Mouse (Mus musculus): ENCODE results near the gene Zfyve21. TPM values are rescaled to one million over a fixed set of nuclear protein-coding genes. Genes with fewer than 3 reads are reported as not detected.
A peak's percentile ranks its signal among the peaks of the same experiment; 100 is the strongest.

Zfyve21 gene
- polyA plus RNA-seq, 1 experiment from 2014 or later, result 76.8 TPM

- WGBS (ENCODE audit: insufficient replicate concordance), result 89% methylated on average over 12 of the region's 12 CpGs
Measured at GRCm38 (mm10) chr12:111827556-111827955, 13.6 kb downstream of the Zfyve21 start.

DNA sequence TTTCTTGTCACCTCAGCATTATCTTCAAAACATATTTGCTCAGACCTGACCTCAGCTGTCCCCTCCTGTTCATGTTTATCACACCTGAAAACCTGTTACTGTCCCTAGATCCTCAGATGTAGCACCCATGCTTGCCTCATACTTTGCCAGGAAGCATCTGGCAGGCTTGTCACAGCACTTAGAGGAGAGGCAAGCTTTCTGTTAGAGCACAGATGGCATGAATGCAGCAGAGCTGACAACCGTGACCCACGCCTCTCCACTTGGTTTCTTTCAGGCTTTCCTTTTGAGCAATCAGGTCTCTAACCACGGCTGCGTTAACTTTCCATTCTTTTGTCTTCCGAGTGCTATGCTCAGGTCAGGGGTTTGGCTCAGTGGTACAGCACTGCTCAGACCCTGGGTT is 15.5 kb downstream of the Zfyve21 start:
- Histone ChIP-seq H3K4me1 (ENCODE audit: control insufficient read depth, low read depth, low read length) (peaks cover 33% of the 10 kb centered on the region), H3K27me3 (ENCODE audit: control insufficient read depth, insufficient read depth, low read depth, low read length) (no peaks in the 10 kb centered on the region), H3K4me3 (ENCODE audit: low read depth, low read length) (no peak overlapping the region), H3K9ac (ENCODE audit: low read depth, low read length) (no peak overlapping the region), H3K9me3 (replicated peaks; ENCODE audit: control insufficient read depth, low read length) (no peaks in the 10 kb centered on the region), H3K36me3 (ENCODE audit: control insufficient read depth, insufficient read depth) (peaks cover 50% of the 10 kb centered on the region), H3K4me2 (ENCODE audit: low read depth, low read length) (no peak overlapping the region), H3K27ac (ENCODE audit: low read length) (no peak overlapping the region)
- no peak for ATAC-seq (ENCODE audit: low read depth)
- 79% methylated on average over 5 of the region's 5 CpGs for WGBS (ENCODE audit: insufficient replicate concordance)

More at GRCm38 (mm10) chr12:111827556-111827955, 13.6 kb downstream of the Zfyve21 start:
- Histone ChIP-seq H3K9ac (ENCODE audit: low read depth, low read length) (no peak overlapping the region), H3K36me3 (ENCODE audit: control insufficient read depth, insufficient read depth) (peaks cover 62% of the 10 kb centered on the region), H3K27me3 (ENCODE audit: control insufficient read depth, insufficient read depth, low read depth, low read length) (no peaks in the 10 kb centered on the region), H3K27ac (ENCODE audit: low read length) (no peak overlapping the region), H3K4me1 (ENCODE audit: control insufficient read depth, low read depth, low read length) (peaks cover 15% of the 10 kb centered on the region), H3K9me3 (replicated peaks; ENCODE audit: control insufficient read depth, low read length) (no peaks in the 10 kb centered on the region), H3K4me3 (ENCODE audit: low read depth, low read length) (no peak overlapping the region), H3K4me2 (ENCODE audit: low read depth, low read length) (no peak overlapping the region)
- no peak for ATAC-seq (ENCODE audit: low read depth)

DNA sequence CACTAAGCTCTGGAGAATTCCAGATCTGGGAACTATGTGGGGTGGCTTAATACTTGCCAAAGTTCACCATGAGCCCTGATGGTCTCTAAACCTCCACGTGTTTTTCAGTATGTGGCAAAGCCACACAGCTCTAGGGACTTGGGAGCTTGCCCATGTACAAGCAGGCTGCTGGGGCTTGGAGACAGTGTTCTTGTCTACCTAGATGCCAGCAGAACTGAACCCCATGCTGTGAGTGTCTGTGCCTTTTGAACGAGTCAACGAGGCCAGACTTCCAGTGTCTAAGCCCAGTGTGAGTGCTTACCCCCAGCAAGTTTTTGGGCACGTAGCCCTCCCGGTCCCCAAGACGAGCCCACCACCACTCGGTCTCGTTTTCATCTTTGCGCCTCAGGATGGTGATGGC is 16.0 kb downstream of the Zfyve21 start:
- H3K9ac ChIP-seq (ENCODE audit: low read depth, low read length), result no peak overlapping the region
- WGBS (ENCODE audit: insufficient replicate concordance), result 80% methylated on average over 9 of the region's 9 CpGs
- H3K4me1 ChIP-seq (ENCODE audit: control insufficient read depth, low read depth, low read length), result peaks cover 33% of the 10 kb centered on the region
- no peak for ATAC-seq (ENCODE audit: low read depth)
- H3K27ac ChIP-seq (ENCODE audit: low read length), result no peak overlapping the region
- H3K9me3 ChIP-seq (replicated peaks; ENCODE audit: control insufficient read depth, low read length), result no peaks in the 10 kb centered on the region
- H3K4me2 ChIP-seq (ENCODE audit: low read depth, low read length), result no peak overlapping the region
- H3K36me3 ChIP-seq (ENCODE audit: control insufficient read depth, insufficient read depth), result peaks cover 49% of the 10 kb centered on the region
- no peak overlapping the region for H3K4me3 ChIP-seq (ENCODE audit: low read depth, low read length)
- H3K27me3 ChIP-seq (ENCODE audit: control insufficient read depth, insufficient read depth, low read depth, low read length), result no peaks in the 10 kb centered on the region

DNA sequence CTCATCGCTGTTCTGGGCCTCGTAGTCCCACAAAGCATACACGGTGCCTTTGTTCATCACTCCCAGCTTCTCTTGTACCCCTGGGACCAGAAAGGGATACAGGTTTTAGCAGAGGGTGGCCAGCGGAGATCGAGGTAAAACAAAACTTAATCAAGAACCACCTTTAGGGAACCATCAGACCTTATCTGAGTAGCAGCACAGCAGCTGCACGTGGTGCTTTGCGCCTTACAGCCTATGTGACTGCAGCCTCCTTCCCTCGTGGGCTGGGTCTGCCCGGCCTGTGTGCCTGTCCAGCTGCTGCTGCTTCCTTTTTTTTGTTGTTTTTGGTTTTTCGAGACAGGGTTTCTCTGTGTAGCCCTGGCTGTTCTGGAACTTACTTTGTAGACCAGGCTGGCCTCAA is 16.4 kb downstream of the Zfyve21 start:
- Histone ChIP-seq H3K9me3 (replicated peaks; ENCODE audit: control insufficient read depth, low read length) (no peaks in the 10 kb centered on the region), H3K4me1 (ENCODE audit: control insufficient read depth, low read depth, low read length) (peaks cover 33% of the 10 kb centered on the region), H3K9ac (ENCODE audit: low read depth, low read length) (no peak overlapping the region), H3K4me2 (ENCODE audit: low read depth, low read length) (no peak overlapping the region), H3K36me3 (ENCODE audit: control insufficient read depth, insufficient read depth) (peaks cover 45% of the 10 kb centered on the region), H3K4me3 (ENCODE audit: low read depth, low read length) (no peak overlapping the region), H3K27me3 (ENCODE audit: control insufficient read depth, insufficient read depth, low read depth, low read length) (no peaks in the 10 kb centered on the region), H3K27ac (ENCODE audit: low read length) (no peak overlapping the region)
- peak; percentile 26; the same call in 1 of the 2 replicates for ATAC-seq (ENCODE audit: low read depth)
- WGBS (ENCODE audit: insufficient replicate concordance), result 37% methylated on average over 10 of the region's 10 CpGs

DNA sequence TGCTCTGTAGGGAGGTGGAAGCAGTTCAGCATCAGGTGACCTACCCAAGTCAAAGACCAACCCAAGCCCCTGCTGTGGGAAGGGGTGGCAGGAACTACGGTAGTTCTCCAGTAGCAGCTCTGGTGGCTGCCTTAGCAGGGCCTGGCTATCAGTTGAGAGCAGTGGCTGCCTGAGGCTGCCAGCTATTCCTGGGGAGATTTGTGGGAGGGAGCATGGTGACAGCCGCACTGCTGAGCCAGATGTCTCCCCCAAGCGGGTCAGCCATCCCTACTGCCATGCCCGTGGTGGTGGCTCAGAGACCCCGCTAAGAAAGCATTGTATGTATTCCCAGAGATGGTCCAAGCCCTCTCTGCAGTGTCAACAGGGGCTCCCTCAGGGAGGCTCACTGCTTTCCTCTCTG is 18.7 kb downstream of the Zfyve21 start:
- Histone ChIP-seq H3K4me2 (ENCODE audit: low read depth, low read length) (no peak overlapping the region), H3K27me3 (ENCODE audit: control insufficient read depth, insufficient read depth, low read depth, low read length) (no peaks in the 10 kb centered on the region), H3K4me1 (ENCODE audit: control insufficient read depth, low read depth, low read length) (peaks cover 33% of the 10 kb centered on the region), H3K9me3 (replicated peaks; ENCODE audit: control insufficient read depth, low read length) (no peaks in the 10 kb centered on the region), H3K9ac (ENCODE audit: low read depth, low read length) (no peak overlapping the region; the same call in none of the 2 replicates), H3K27ac (ENCODE audit: low read length) (peak overlapping the region; percentile 51; the same call in 1 of the 2 replicates), H3K36me3 (ENCODE audit: control insufficient read depth, insufficient read depth) (peaks cover 24% of the 10 kb centered on the region), H3K4me3 (ENCODE audit: low read depth, low read length) (no peak overlapping the region)
- 54% methylated on average over 5 of the region's 5 CpGs for WGBS (ENCODE audit: insufficient replicate concordance)
- ATAC-seq (ENCODE audit: low read depth), result peak; percentile 28; the same call in 1 of the 2 replicates

DNA sequence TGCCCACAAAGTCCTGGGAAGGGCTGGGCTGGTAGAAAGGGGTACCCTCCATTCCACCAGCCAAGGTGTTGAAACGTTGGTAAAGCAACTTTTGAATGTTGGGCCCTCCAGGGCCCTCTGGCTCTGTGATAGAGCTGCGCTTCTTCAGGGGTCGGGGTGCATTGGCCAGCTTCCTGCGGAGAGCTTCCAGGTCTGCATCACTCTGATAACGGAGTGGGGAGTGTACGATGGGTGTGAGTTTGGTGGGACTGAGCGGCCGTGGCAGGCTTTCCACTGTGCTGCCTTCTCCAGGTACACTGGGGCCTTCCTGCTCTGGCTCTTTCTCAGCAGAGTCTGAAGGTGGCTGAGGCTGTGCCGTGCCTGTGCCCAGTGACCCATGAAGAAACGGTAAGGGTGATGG is 19.5 kb downstream of the Zfyve21 start:
- Histone ChIP-seq H3K27ac (ENCODE audit: low read length) (peak overlapping the region; percentile 57), H3K9ac (ENCODE audit: low read depth, low read length) (peak overlapping the region; percentile 44), H3K9me3 (replicated peaks; ENCODE audit: control insufficient read depth, low read length) (no peaks in the 10 kb centered on the region), H3K27me3 (ENCODE audit: control insufficient read depth, insufficient read depth, low read depth, low read length) (no peaks in the 10 kb centered on the region), H3K4me1 (ENCODE audit: control insufficient read depth, low read depth, low read length) (peaks cover 33% of the 10 kb centered on the region), H3K4me3 (ENCODE audit: low read depth, low read length) (peak overlapping the region; percentile 34), H3K36me3 (ENCODE audit: control insufficient read depth, insufficient read depth) (peaks cover 16% of the 10 kb centered on the region), H3K4me2 (ENCODE audit: low read depth, low read length) (peak overlapping the region; percentile 47)
- ATAC-seq (ENCODE audit: low read depth), result peak; percentile 90
- 37% methylated on average over 10 of the region's 10 CpGs for WGBS (ENCODE audit: insufficient replicate concordance)

GRCm38 (mm10) chr12:111842565-111843433 is 28.8 kb downstream of the Zfyve21 start:
- peak; percentile 70 for ATAC-seq (ENCODE audit: low read depth)
- 0 out of 2 replicates have a peak overlapping the region, but pooled peaks have one; percentile 9 for H3K27ac ChIP-seq (ENCODE audit: low read length)
- no peaks in the 10 kb centered on the region for H3K27me3 ChIP-seq (ENCODE audit: control insufficient read depth, insufficient read depth, low read depth, low read length)

DNA sequence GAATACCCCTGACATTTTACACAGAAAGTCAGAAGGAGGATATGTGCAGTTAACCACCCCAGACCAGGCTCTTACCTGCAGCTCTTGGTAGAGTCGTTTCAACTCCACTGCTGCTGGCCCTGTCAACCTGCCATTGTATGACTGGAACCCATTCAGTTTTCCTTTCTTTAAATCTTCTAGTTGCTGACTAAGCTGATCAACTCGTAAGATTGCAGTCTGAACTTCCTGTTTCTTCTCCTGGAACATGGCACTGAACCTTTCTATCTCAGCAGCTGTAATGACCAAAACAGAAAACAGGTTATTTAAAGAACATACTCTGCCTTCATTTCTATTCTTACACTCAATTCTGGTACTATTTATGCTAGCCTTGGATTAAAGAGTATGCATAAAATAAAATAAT is 29.5 kb downstream of the Zfyve21 start:
- H3K9ac ChIP-seq (ENCODE audit: low read depth, low read length), result no peak overlapping the region
- H3K9me3 ChIP-seq (replicated peaks; ENCODE audit: control insufficient read depth, low read length), result no peaks in the 10 kb centered on the region
- no peak overlapping the region for H3K27ac ChIP-seq (ENCODE audit: low read length)
- H3K4me1 ChIP-seq (ENCODE audit: control insufficient read depth, low read depth, low read length), result peaks cover 5% of the 10 kb centered on the region; the same call in 1 of the 2 replicates
- H3K4me3 ChIP-seq (ENCODE audit: low read depth, low read length), result no peak overlapping the region
- WGBS (ENCODE audit: insufficient replicate concordance), result 8% methylated on average over 2 of the region's 2 CpGs
- no peaks in the 10 kb centered on the region for H3K36me3 ChIP-seq (ENCODE audit: control insufficient read depth, insufficient read depth)
- no peak overlapping the region for H3K4me2 ChIP-seq (ENCODE audit: low read depth, low read length)
- no peak for ATAC-seq (ENCODE audit: low read depth)
- H3K27me3 ChIP-seq (ENCODE audit: control insufficient read depth, insufficient read depth, low read depth, low read length), result no peaks in the 10 kb centered on the region

More at GRCm38 (mm10) chr12:111842565-111843433, 28.8 kb downstream of the Zfyve21 start:
- Histone ChIP-seq H3K4me3 (ENCODE audit: low read depth, low read length) (no peak overlapping the region), H3K9me3 (replicated peaks; ENCODE audit: control insufficient read depth, low read length) (no peaks in the 10 kb centered on the region), H3K4me1 (ENCODE audit: control insufficient read depth, low read depth, low read length) (peaks cover 5% of the 10 kb centered on the region; the same call in 1 of the 2 replicates), H3K36me3 (ENCODE audit: control insufficient read depth, insufficient read depth) (no peaks in the 10 kb centered on the region), H3K4me2 (ENCODE audit: low read depth, low read length) (no peak overlapping the region), H3K9ac (ENCODE audit: low read depth, low read length) (no peak overlapping the region)
- 66% methylated on average over 15 of the region's 15 CpGs for WGBS (ENCODE audit: insufficient replicate concordance)

DNA sequence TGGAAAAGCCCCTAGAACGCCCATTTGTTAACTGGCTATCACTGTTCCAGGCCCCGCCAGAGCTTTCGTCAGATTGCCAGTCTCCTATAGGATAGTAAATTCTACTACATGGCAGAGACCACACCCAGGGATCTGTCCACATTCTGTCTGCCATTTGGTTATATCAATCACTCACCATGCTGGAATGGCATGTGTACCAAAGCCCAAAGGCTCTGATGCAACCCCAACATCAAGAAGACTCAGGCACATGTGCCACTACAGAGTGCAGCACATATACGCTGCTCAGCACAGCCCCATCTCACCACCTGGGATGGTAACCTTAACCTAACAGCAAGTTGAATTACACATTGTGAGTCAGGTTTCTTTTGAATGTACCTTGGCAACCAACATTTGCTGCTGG is 32.0 kb downstream of the Zfyve21 start:
- H3K27me3 ChIP-seq (ENCODE audit: control insufficient read depth, insufficient read depth, low read depth, low read length), result no peaks in the 10 kb centered on the region
- peaks cover 5% of the 10 kb centered on the region; the same call in 1 of the 2 replicates for H3K4me1 ChIP-seq (ENCODE audit: control insufficient read depth, low read depth, low read length)
- H3K4me2 ChIP-seq (ENCODE audit: low read depth, low read length), result no peak overlapping the region
- WGBS (ENCODE audit: insufficient replicate concordance), result 74% methylated on average over 4 of the region's 4 CpGs
- H3K9me3 ChIP-seq (replicated peaks; ENCODE audit: control insufficient read depth, low read length), result no peaks in the 10 kb centered on the region
- ATAC-seq (ENCODE audit: low read depth), result no peak
- no peaks in the 10 kb centered on the region for H3K36me3 ChIP-seq (ENCODE audit: control insufficient read depth, insufficient read depth)
- H3K9ac ChIP-seq (ENCODE audit: low read depth, low read length), result no peak overlapping the region
- H3K27ac ChIP-seq (ENCODE audit: low read length), result no peak overlapping the region
- H3K4me3 ChIP-seq (ENCODE audit: low read depth, low read length), result no peak overlapping the region

All from liver, embryonic 16.5 days (tissue).